Mouse (Mus musculus) fibroblast of lung, adult 2 months (primary cell): ENCODE data around the gene Mettl14.
"Not testable (repeated sequence)": the region's sequence is repeated elsewhere in the genome, so short reads cannot be mapped to it uniquely, and the experiment has no call there.

Experiments used
- DNase-seq: peaks from one replicate; pipeline ENCODE4 v3.0.0-alpha.2; 2011; ENCODE audit warnings: low read depth

Gene Mettl14

DNA sequence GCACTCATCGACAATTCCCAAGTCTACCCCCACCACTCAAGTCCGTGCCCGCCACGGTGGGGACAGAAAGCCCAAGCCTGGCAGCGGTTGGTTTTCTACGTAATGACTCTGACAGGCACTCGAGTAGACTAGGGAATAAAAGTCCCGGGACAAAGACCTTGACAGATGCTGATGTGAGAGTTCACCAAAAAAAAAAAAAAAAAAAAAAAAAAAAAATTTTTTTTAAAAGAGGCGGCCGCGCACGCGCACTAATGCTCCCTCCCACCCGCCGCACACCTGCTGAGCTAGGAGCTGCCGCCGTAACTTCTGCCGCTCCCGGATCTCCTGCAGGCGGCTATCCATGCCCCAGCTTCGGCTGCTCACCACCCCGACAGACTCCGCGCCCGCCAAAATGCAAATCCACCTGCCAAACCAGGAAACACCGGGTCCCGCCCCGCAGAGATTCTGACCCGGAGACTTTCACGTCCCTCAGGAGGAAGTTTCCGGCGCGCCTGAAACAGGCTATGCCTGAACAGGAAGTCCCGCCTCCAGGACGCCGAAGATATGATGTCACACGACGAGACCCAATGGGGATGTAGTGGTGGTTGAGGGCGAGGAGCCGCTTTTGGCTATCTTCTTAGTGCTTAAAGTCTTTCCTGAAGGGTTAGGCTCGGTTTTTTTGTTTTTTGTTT is at the start of gene Mettl14:
Mettl14 (minus strand) TSS at position 623 of the 671 bp plus-strand sequence.
- peak; percentile 88 for DNase-seq

DNA sequence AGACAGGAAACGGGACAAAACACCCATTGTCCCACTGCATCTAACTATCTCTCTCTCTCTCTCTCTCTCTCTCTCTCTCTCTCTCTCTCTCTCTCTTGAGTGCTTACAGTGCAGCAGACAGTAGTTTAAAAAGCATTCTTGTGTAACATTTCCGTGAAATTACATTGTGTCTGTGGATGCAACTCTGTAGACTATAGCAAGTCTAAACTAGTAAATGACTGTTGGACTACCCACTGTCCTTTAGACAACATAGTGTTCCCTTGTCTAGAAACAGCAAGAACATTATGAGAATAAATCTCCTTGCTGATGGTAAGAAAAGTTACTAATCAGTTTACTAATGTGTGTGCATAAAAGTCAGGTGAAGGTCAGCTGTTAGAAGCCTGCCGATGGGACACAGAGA is 47.5 kb upstream of the Mettl14 start:
- no peak for DNase-seq

DNA sequence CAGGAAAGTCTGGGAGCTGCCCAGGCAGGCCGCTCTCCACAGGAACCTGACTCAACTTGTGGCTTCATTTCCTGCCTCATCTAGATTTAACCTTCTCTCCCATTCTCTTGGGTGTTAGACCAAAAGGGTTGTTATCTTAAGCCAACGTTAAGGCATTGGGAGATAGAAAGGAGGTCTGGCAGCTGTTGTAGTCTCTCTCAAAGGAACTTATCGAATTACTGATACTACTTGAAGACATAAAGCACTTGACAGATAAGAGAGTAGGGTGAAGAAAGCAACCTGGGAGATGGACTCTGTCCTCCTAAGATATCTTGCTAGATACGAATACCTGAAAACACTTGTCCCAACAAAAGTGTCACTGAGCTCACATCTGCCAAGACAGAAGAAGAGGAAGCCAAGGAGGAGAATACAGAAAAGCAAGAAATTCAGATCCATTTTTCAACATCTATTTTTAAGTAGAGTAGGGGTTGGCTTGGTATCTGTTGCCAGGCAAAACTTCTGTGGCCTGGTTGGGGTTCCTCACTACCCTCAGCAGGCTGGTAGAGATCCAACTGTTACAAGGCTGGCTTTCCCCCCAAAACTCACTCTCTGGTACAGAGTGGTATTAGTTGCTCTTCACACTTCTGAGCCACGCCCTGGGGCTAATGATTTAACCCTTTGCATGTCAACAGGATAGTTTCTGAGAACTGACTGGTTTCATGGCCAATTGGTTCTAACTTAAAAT is 46.2 kb upstream of the Mettl14 start:
- no peak for DNase-seq

DNA sequence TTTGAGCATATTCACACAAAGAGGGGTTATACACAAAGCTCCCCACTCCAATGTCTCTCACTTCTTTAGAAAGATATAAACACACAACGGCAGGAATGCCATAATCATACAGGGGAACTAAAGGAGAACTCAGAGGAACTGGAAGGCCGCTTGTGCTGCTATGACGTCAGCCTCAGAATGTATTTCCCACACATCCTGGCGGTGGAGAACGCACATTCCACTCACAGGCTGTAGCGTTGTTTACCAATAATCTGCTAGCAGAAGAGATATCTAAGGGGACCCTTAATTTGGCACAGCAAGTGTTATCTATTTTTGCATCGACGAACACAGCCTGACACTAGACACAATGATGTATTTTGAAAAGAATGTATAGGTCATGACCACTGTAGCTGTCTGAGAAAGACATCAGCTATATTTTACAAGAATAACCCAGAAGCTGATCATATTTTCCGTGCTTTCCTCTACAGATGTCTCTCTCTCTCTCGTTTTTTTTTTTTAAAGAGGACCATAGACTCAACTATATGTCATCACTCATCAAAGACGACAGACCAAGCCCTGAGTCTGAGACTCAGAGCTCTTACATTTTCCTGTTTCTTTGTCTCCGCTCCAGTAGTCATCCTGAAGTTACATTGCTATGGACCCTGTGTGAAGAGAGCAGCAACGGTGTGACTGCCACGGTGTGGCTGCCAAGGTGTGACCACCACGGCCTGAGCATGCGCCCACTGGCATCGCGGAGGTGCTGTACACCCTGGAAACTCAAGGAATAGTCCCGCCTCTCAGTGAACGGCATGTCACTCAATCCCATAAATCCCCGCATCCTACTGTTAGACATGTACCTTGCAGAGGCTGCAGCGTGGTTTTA is 43.9 kb upstream of the Mettl14 start:
- DNase-seq, result no peak

DNA sequence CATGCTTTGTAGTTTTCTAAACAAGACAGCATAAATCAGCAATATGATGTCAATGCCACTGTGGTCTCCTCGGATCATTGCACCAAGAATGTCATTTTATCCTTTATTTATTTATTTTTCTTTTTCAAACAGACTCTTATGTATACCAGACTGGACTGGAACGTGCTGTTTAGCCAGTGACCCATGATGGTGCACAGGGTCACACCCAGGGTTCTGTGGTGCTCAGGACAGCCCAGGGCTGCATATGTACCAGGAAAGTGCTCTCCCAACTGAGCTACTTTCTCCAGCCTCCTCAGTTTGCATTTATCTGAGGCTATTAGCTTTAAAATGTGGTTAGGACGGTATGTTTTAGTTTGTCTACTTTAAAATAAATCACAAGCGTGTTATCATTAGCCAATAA is 42.1 kb upstream of the Mettl14 start:
- no peak for DNase-seq

DNA sequence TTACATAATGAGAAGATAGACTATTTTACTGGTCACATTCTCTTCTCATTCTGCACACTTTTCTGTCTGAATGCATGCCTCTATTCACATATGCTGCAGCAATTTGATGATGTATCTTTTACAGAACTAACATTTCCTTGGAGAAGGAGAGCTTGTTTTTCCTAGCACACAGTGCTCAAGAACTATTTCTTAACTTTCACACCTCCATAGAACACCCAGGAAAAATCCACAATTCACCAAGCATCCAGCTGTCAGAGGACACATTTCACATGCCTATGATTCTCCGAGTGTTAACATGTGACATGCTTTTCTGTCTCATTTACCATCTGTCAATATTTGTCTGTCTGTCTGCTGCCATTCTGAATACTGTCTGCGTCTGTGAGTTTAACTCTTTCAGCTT is 39.7 kb upstream of the Mettl14 start:
- DNase-seq, result no peak

DNA sequence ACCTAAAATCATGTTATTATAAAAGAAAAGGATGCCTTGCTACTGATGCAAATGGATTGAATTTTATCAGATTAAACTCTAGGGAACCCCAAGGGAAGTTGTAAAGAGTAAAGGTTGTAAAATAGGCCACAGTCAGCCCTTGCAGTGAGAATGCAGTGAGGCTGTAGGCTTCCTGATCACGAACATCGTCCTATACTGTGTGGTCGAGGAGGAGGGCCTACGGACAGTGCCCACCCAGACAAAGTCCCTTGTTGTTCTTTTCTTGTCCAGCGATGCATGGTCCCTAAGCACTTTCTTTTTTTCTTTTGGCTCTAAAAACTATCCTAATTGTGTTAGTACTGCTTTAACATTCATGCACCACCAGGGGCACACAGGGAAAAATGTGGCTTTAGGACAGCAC is 27.3 kb upstream of the Mettl14 start:
- DNase-seq, result no peak

DNA sequence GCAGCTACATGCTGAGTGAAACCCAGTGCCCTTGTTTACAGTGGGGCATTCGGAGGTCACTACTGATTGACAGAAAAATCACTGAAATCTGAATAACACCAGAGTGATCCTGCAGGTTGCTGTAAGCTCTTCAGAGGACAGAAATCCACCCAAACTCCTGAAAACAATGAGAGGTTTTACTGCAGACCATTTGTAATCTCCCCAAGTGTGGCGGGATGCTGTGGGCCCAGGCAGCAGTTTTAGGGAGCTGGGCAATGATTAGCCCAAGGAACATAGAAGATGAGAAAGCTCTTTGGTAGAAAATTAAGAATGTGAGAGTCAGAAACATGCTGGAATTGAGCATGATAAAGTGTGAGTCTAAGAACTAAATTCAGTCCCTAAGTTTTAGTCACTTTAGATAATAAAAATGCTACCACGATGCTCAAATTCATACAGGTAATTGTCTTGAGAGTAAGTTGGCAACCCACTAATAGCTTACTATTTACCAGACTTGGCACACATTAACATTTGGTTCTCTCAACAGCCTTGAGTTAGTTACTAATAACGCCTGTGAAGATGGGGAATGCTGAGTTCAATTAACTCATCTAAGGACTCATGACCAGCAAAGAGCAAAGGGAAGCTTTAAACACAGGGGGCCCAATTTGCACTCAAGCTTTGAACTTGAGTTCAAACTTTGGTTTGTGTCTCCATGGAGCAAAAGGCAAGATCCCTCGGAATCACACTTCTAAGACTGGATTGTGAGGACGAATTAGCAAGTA is 26.1 kb upstream of the Mettl14 start:
- DNase-seq, result no peak

DNA sequence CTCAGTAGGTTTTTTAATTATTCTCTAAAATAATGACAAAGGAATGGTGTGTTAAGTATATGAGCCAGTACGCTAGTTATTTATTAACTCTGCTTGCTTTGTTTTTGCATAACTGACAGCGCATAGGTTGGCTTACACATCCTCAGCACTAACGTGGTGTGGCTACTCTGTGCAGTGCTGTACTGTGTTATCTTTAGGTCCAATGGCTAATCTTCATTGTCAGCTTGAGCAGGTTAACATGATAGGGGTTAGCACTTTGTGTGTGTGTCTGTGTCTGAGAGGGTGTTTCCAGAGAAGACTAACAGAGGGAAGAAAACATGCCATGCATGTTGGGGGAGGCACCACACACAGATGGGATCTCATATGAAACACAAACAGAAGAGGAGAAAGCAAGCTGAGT is 19.0 kb upstream of the Mettl14 start:
- DNase-seq, result no peak

DNA sequence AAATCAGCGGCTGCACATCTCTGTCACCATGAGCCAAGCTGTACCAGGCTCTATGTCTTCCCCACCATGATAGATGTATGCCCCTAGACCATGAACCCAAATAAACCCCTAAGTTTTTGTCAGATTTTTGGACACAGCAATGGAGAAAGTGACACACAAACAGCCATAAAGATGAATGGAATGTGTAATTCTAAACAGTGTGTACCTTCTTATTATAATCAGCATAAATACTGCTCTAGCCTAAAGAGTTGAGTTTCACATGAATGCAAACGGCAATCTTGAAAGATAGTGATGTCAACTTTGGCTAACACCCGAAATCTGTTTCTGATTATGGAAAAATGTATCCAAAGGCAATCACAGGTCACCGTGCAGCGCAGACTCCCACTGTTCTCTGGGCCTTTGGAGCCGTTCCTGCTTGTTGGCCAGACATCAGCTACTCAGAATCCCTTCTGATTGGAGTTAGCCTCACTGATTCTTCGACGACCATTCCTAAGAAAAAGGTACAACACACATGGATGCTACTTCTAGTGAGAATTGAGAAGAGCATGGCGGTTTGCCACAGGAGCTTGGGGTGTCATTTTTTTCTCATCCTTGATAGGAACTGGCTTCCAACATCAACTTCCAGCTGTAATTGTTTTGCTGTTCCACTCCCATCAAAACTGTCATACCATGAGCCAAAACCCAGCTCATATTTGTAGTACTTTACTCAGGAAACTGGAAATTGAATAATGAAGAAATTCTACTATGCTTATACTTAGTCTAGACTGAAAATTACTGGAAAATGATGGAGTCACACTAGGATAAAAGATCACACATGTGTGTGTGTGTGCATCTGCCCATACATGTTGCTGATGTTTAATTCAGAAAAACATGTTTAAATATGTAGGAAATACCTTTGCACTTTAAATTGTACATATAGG is 11.9 kb upstream of the Mettl14 start:
- DNase-seq, result peak; percentile 20

DNA sequence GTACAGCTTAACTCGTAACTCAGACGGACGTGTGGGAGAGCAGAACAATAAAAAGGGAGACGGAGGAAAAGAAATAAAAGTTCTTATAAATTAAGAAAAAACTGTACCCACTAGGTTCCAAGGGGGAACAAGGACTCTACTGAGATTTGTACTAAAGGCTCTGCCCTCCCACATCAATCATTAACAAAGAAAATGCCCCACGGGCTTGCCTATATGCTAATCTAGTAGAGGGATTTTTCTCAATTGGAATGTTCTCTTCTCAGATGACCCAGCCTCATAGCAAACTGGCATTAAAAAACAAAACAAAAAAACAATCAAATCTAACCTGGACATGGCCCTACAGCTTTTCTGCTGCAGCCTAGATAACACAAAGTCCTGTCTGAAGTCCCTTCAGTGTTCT is 9.7 kb upstream of the Mettl14 start:
- no peak for DNase-seq

DNA sequence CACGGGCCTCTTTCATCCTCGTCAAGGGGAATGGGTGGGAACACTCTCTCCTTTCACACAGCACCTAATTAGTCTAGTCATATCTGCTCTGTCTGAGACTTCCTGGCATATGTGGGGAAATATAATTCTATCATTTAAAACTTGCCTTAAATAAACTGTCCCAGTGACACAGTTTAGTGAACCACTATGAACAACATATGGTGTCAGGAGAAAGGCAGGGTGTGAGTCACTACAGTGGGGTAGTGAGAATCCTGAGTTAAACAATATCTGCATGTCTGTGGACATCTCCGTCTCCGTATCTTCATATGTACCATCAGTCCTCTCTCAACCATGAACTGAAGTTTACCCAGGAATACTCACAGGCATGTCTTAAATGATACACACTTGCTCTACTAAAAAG is 5.3 kb upstream of the Mettl14 start:
- no peak for DNase-seq

DNA sequence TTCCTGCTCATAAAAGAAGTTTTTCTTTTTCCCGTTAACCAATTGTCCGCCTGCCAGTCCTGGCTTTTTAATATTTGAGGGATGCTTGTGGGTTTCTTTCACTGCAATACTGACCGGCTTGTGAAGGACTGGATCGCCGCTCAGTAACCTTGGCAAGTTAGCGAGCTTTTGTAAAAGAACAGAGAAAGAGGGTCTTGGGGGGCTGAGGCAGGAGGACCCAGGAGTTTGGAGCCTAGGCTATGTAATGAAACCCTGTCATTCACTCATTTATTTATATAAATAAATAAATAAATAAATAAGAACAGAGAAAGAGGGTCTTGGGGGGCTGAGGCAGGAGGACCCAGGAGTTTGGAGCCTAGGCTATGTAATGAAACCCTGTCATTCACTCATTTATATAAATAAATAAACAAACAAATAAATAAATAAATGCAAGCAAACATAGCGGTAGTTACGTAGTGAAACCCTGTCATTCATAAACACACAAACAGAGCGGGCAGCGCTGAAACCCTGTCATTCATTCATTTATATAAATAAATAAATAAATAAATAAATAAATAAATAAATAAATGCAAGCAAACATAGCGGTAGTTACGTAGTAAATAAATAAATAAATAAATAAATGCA is 361 bp upstream of the Mettl14 start:
- DNase-seq, result not testable (repeated sequence)

DNA sequence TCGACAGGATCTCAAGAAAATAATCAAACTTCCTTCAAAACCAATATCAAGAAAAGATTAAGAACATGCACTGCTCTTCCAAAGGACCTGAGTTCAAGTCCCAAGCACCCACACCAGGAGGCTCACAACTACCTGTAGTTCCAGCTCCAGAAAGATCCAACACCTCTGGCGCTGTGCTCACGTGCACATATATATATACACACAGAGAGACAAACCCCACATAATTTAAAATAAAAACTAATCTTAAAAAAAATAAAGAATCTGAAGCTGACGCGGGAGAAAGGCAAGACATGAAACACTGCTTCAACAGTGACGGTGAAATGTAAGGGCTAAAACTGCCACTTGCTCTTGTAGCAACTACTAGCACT is 806 bp downstream of the Mettl14 start:
- DNase-seq, result no peak

DNA sequence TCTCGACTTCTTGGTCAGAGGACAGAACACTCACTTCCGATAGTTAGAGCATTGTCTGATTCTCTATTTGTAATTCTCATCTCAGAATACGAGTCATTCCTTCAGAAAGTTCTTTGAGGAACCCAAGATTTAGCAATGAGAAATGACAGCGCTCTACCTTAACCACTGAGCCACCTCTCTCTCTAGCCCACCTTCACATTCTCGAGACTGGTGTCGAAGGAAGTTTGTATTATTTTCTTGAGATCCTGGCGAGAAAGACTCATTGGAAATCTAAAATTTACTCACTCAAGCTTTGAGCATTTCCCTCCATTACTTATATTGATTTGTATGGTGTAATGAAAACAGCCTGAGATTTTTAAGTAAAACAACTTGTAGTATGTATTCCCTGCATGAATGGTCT is 1.5 kb downstream of the Mettl14 start:
- no peak for DNase-seq

DNA sequence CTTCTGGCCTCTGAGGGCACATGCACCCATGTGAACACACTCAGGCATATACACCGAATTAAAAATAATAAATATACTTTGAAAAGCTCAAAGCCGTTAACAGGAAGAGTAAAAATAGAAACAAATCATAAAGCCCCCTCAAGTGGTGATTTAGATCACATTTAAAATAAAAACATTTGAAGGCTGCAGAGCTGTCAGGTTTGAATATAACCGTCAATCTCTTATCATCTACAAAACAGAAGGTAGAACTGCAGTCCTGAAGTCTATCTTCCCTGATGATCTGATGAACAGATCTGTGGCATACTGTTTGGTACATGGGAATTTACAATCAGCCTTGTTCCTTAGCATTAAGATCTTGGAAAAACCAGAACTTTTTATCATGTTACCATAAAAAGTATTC is 9.3 kb downstream of the Mettl14 start:
- no peak for DNase-seq

DNA sequence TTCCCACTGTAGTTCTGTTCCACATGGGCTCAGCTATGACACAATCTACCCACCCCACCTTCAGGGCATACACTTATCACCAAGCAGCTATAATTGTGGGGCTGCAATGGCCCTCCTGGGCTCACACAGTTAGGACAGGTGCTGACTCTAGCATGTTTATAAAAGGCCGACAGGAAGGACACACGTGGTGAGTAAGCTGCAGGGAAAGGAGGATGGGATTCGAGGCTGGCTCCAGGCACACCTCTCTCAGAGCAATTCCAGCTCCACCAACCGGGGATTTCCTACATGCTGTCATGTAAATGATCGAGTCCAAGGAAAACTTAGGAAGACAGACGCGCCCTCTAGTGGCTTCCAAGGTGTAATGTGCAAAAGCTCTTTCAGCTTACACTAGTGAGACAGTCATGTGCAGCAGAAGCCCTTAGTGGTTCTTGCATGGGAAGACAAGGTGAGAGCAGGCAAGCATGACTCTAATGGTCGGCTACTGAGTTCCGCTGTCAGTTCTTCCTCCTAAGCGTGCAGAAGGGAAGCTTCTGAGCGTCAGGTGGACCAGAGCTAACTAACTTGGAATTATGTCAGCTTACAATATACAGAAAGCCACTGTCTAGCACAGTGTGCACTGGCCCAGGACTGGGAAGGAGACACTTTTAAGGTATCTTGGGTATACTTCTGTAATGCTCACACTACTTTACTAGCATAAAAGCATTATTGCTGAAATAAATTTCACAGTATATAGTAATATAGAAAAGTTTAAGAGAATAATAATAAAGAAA is 14.0 kb downstream of the Mettl14 start:
- peak; percentile 59 for DNase-seq

DNA sequence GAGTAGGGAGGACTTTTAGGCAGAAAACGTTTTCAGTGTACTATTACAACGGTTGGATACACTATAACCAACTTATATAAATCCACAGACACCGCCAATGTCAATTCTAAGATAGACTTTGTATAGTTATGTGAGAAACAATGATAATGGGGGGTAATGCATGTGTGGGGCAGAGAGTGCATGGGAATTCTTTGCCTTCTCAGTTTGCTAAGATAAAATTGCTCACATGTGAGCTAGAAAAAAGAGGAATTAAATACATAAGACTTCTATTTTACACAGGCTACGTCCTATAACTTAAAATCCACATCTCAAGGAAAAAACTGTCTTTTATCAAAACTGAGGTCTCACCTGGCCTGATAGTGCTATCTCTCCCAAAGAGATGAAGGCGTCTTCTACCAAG is 15.0 kb downstream of the Mettl14 start:
- no peak for DNase-seq

DNA sequence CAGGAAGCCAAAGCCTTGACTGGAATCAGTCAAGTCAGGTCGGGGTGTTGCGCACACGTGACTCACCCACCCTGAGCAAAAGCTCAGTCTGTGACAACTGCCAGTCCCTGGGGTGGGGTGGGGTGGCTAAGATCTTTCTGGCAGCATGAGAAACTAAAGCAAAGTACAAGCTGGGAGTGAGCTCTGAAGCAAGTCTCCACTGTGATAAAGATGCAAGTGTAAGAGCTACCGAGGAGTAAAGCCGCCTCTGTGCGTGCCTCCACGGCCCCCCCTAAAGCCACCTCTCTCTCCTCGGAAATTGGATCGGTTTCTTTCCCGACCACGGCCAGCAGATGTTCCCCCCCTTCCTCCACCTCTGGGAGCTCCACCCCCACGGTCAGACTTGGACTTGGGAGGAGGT is 16.7 kb downstream of the Mettl14 start:
- no peak for DNase-seq

DNA sequence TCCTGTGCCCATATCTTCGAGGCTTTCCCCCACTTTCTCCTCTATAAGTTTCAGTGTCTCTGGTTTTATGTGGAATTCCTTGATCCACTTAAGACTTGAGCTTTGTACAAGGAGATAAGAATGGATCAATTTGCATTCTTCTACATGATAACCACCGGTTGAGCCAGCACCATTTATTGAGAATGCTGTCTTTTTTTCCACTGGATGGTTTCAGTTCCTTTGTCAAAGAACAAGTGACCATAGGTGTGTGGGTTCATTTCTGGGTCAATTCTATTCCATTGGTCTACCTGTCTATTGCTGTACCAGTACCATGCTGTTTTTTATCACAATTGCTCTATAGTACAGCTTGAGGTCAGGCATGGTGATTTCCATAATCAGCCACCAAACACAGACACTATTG is 19.1 kb downstream of the Mettl14 start:
- not testable (repeated sequence) for DNase-seq
